Mouse (Mus musculus) retina, embryonic 14.5 days (tissue): ENCODE measurements around the gene Slc37a2.

Experiments used
- DNase-seq: peaks from one replicate; pipeline ENCODE4 v3.0.0-alpha.2; 2015; ENCODE audit warnings: low spot score

Gene Slc37a2

DNA sequence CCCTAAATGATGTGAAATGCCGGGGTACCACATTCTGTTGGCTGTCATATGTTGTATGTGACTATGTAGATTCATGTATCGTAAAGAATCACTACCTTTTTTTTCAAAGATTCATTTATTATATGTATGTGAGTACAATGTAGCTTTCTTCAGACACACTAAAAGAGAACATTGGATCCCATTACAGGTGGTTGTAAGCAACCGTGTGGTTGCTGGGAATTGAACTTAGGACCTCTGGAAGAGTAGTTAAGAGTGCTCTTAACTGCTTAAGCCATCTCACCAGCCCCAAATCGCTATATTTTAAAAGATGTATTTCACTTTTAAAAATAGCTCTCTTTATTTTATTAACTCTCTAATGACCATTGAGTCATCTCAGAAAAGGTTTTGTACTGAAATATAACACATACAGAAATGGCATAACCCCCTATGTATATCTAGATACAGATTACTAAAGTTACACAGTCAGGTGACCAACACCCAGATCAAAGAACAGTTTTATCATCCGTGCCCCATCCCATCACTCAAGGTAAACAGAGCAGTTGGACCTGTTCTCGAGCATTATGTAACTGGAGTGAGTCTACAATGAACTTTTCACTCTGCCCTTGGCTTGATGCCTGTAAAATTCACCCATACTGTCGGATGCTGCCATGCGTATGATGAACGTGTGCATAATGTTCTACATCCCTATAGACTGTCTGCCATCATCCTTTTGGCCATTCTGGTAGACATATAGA lies 41.0 kb downstream of the Slc37a2 start:
- DNase-seq = no peak

GRCm38 (mm10) chr9:37213060-37213738 lies 42.3 kb downstream of the Slc37a2 start:
- DNase-seq = no peak

DNA sequence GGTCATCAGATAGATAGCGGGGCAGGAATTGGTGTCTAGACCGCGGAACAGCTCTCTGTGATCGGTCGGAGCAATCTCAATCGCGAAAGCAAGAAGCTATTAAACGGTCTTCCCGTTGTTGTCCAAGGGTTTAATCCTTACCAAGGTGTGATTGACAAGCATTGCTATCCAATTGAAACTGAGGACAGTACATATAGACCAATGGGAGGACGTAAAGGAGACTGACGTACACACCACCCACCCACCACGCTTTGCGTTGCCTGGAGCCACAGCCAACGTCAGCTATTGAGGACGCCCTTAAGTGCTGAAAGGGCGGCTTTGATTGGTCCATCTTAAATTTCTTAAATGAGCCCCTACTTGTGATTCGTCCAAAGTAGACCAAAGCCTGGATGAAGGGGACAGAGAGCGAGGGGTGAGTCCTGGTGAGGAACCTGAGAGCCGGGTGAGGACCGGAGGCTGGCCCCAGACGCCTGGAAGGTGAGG lies 47.6 kb downstream of the Slc37a2 start, which contains the start of gene Tmem218:
Gene Tmem218 (plus strand): TSS at position 295 of the 483 bp plus-strand sequence.
- DNase-seq = peak; percentile 100

- DNase-seq = no peak
Measured at GRCm38 (mm10) chr9:37203884-37204283, 51.7 kb downstream of the Slc37a2 start.

- no peak for DNase-seq
Measured at GRCm38 (mm10) chr9:37200414-37200813, 55.1 kb downstream of the Slc37a2 start.

GRCm38 (mm10) chr9:37197067-37197466 lies 58.5 kb downstream of the Slc37a2 start:
- no peak for DNase-seq

DNA sequence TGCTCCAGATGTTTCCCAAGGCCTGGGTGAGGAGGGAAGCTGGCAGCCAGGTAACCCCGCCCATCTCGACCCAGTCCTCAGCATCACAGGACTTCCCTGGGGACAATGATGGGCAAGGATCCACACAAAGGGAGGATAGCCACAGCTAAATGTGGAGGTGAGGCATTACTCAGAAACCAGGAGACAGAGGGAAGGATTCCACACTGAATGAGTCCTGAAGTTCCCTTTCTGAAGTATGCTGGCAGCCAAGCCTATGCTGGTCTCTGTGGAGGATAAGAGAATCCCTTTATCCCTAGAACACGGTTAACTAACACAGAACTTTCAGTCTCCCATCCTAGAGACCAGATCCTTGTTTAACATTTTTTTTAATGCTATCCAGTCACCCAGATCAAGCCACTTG lies 67.5 kb downstream of the Slc37a2 start:
- no peak for DNase-seq

GRCm38 (mm10) chr9:37187407-37187806 lies 68.1 kb downstream of the Slc37a2 start:
- no peak for DNase-seq

- DNase-seq = no peak
Measured at GRCm38 (mm10) chr9:37183176-37183575, 72.4 kb downstream of the Slc37a2 start.

- peak; percentile 46 for DNase-seq
Measured at GRCm38 (mm10) chr9:37181596-37181995, 73.9 kb downstream of the Slc37a2 start.

GRCm38 (mm10) chr9:37179596-37179995 lies 75.9 kb downstream of the Slc37a2 start:
- DNase-seq = no peak

GRCm38 (mm10) chr9:37178911-37179310 lies 76.6 kb downstream of the Slc37a2 start:
- DNase-seq = no peak
